Mouse (Mus musculus) C2C12 (cell line): ENCODE results near the gene 2310061I04Rik.

ENCODE experiments used
- CEBPB ChIP-seq: IDR thresholded peaks from one replicate; pipeline ENCODE4 v1.6.1; 2011; ENCODE audit warnings: low read depth, mild to moderate bottlenecking, control low read depth, moderate library complexity
- CTCF ChIP-seq: IDR thresholded peaks from one replicate; pipeline ENCODE4 v1.5.1; 2011; ENCODE audit not compliant: control insufficient read depth, insufficient read depth, insufficient read length
- FOSL1 ChIP-seq: IDR thresholded peaks from one replicate; pipeline ENCODE4 v1.8.0; 2011; ENCODE audit warnings: mild to moderate bottlenecking, low read length; ENCODE audit not compliant: poor library complexity, insufficient read depth, severe bottlenecking
- MAX ChIP-seq: IDR thresholded peaks from one replicate; pipeline ENCODE4 v1.6.1; 2011; ENCODE audit warnings: mild to moderate bottlenecking, control low read depth
- MYOD1 ChIP-seq: IDR thresholded peaks from one replicate; pipeline ENCODE4 v1.6.1; 2011; ENCODE audit warnings: low read depth; ENCODE audit not compliant: control insufficient read depth, insufficient read length
- MYOG ChIP-seq: IDR thresholded peaks from one replicate; pipeline ENCODE4 v1.6.1; 2011; ENCODE audit not compliant: control insufficient read depth, insufficient read length; ENCODE audit errors: extremely low read depth
- USF1 ChIP-seq: IDR thresholded peaks from one replicate; pipeline ENCODE4 v1.6.1; 2011; ENCODE audit warnings: low read depth, mild to moderate bottlenecking, control low read depth, moderate library complexity

DNA sequence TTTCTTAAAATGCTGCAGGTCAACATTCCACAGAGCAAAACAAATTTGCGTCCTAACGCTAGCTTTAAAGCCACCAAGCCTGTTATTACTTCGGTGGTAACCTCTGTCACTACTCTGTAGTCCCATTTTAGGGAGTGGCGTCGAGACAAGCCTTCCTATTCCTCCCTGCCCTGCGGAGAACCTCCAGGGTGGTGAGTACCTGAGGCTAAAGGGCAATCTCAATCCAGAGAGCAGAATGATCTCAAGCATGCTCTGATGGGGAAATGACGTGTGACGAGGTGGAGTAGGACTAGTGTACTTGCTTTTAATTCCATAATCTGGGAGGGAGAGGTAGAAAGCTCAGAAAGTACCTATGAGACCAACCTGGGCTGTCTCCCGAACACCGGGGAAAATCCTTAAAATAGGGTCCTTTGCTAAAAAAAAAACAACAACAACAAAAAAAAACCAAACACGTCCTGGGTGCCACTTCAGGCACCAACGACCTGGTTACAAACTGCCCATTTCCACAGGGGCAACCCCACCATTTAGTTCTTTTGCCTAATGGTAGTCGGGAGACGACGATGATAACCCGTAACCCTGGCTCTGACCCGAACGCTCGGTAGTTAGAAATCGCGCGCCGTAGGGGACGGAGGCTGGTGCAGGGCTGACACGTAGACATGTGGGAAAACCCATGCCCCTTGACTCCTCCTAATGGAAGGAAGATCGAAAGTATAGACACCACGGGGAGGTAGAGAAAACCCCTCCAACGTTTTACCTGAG lies 18.5 kb upstream of the 2310061I04Rik start:
- TF ChIP-seq CTCF (no peak), USF1 (no peak), FOSL1 (no peak), MAX (no peak), CEBPB (no peak), MYOD1 (no peak), MYOG (no peak)
